Mouse (Mus musculus) kidney, embryonic 15.5 days (tissue): Measurements from ENCODE around the gene Ldb1. TPM values are rescaled to one million over a fixed set of nuclear protein-coding genes. Genes with fewer than 3 reads are reported as not detected.

Experiments
- ATAC-seq: fragments of 200-750 bp; cut with Nextera tagmentation; replicated peaks from 2 replicates; pipeline ENCODE4 v1.8.0; 2017; ENCODE audit warnings: moderate TSS enrichment; ENCODE audit not compliant: low FRiP score
- H3K27ac ChIP-seq: fragments of 300-500 bp; sonication (generic); 2 replicates; pipeline ENCODE4 v1.5.1; 2015; ENCODE audit warnings: mild to moderate bottlenecking, inconsistent platforms
- H3K27me3 ChIP-seq: fragments of 300-500 bp; sonication (generic); 2 replicates; pipeline ENCODE4 v1.6.1; 2015; ENCODE audit warnings: inconsistent platforms
- H3K36me3 ChIP-seq: fragments of 300-500 bp; sonication (generic); 2 replicates; pipeline ENCODE4 v1.6.1; 2015; ENCODE audit warnings: inconsistent platforms
- H3K4me1 ChIP-seq: fragments of 300-500 bp; sonication (generic); 2 replicates; pipeline ENCODE4 v1.6.1; 2015; ENCODE audit warnings: inconsistent platforms
- H3K4me2 ChIP-seq: fragments of 300-500 bp; sonication (generic); 2 replicates; pipeline ENCODE4 v1.6.1; 2015; ENCODE audit warnings: moderate library complexity, mild to moderate bottlenecking, inconsistent platforms
- H3K4me3 ChIP-seq: fragments of 300-500 bp; sonication (generic); replicated peaks from 2 replicates; pipeline ENCODE4 v1.5.1; 2015; ENCODE audit warnings: mild to moderate bottlenecking, inconsistent platforms
- H3K9ac ChIP-seq: fragments of 300-500 bp; sonication (generic); 2 replicates; pipeline ENCODE4 v1.6.1; 2015; ENCODE audit warnings: mild to moderate bottlenecking, inconsistent platforms
- H3K9me3 ChIP-seq: fragments of 300-500 bp; sonication (generic); replicated peaks from 2 replicates; pipeline ENCODE4 v1.6.1; 2016; ENCODE audit warnings: inconsistent platforms
- WGBS: fragments of 180-500 bp; shearing (Covaris S2); methylation state at CpG from one replicate; pipeline ENCODE4 v1.1.7; 2015; ENCODE audit warnings: mixed read lengths; 5-methylcytosine and 5-hydroxymethylcytosine counted together
- polyA plus RNA-seq: library from polyadenylated mRNA; unstranded; fragments of >200 nt; fragmentation: Nextera tagmentation; extraction: Ambion mirVana; gene quantifications from 2 replicates; pipeline ENCODE4 v1.2.1, GENCODE M21; 2015

Gene Ldb1
- polyA plus RNA-seq, 1 experiment from 2014 or later: 91.9 TPM

GRCm38 (mm10) chr19:46058466-46058865 is 13.5 kb upstream of the Ldb1 start:
- H3K36me3 ChIP-seq: peaks cover 23% of the 10 kb centered on the region
- no peak overlapping the region for H3K27ac ChIP-seq
- no peaks in the 10 kb centered on the region for H3K27me3 ChIP-seq
- H3K9ac ChIP-seq: no peak overlapping the region
- H3K4me1 ChIP-seq: peaks cover 22% of the 10 kb centered on the region
- 0 out of 2 replicates have a peak overlapping the region, but pooled peaks have one; percentile 93 for H3K4me3 ChIP-seq
- 92% methylated on average over 7 of the region's 7 CpGs for WGBS
- no peaks in the 10 kb centered on the region for H3K9me3 ChIP-seq
- no peak for ATAC-seq
- H3K4me2 ChIP-seq: peak overlapping the region; percentile 84

- Histone ChIP-seq H3K4me1 (peaks cover 22% of the 10 kb centered on the region), H3K27ac (peak overlapping the region; percentile 98), H3K4me3 (peak overlapping the region; percentile 93), H3K9me3 (no peaks in the 10 kb centered on the region), H3K27me3 (no peaks in the 10 kb centered on the region), H3K4me2 (peak overlapping the region; percentile 84), H3K36me3 (peaks cover 9% of the 10 kb centered on the region), H3K9ac (peak overlapping the region; percentile 76)
- ATAC-seq: peak; percentile 88
- under 1% methylated on average over 42 of the region's 42 CpGs for WGBS
These were observed 12.1 kb upstream of the Ldb1 start for GRCm38 (mm10) chr19:46056947-46057607.

- under 1% methylated on average over 52 of the region's 52 CpGs for WGBS
- peak overlapping the region; percentile 98 for H3K27ac ChIP-seq
- peak overlapping the region; percentile 76 for H3K9ac ChIP-seq
- H3K36me3 ChIP-seq: peaks cover 3% of the 10 kb centered on the region
- peak overlapping the region; percentile 84 for H3K4me2 ChIP-seq
- peak overlapping the region; percentile 93 for H3K4me3 ChIP-seq
- H3K4me1 ChIP-seq: peaks cover 22% of the 10 kb centered on the region
- ATAC-seq: peak; percentile 94
- no peaks in the 10 kb centered on the region for H3K27me3 ChIP-seq
- H3K9me3 ChIP-seq: no peaks in the 10 kb centered on the region
These were observed 11.5 kb upstream of the Ldb1 start for GRCm38 (mm10) chr19:46056388-46056946.

GRCm38 (mm10) chr19:46055752-46056387 is 10.9 kb upstream of the Ldb1 start:
- ATAC-seq: peak; percentile 76
- Histone ChIP-seq H3K36me3 (no peaks in the 10 kb centered on the region), H3K27ac (peak overlapping the region; percentile 98), H3K4me2 (peak overlapping the region; percentile 59), H3K9ac (peak overlapping the region; percentile 35), H3K9me3 (no peaks in the 10 kb centered on the region), H3K27me3 (no peaks in the 10 kb centered on the region), H3K4me1 (peaks cover 22% of the 10 kb centered on the region), H3K4me3 (peak overlapping the region; percentile 93)
- under 1% methylated on average over 11 of the region's 11 CpGs for WGBS

- Histone ChIP-seq H3K9ac (no peak overlapping the region), H3K27me3 (no peaks in the 10 kb centered on the region), H3K4me3 (no peak overlapping the region), H3K27ac (no peak overlapping the region), H3K4me1 (peaks cover 19% of the 10 kb centered on the region), H3K4me2 (no peak overlapping the region), H3K9me3 (no peaks in the 10 kb centered on the region), H3K36me3 (no peaks in the 10 kb centered on the region)
- WGBS: 68% methylated on average over 2 of the region's 2 CpGs
- no peak for ATAC-seq
These were observed 5.4 kb upstream of the Ldb1 start for GRCm38 (mm10) chr19:46050462-46050861.

- H3K4me1 ChIP-seq: peaks cover 22% of the 10 kb centered on the region
- H3K4me2 ChIP-seq: no peak overlapping the region
- H3K27me3 ChIP-seq: no peaks in the 10 kb centered on the region
- ATAC-seq: no peak
- no peak overlapping the region for H3K9ac ChIP-seq
- H3K27ac ChIP-seq: no peak overlapping the region
- no peak overlapping the region for H3K4me3 ChIP-seq
- no peaks in the 10 kb centered on the region for H3K9me3 ChIP-seq
- WGBS: 72% methylated on average over 4 of the region's 4 CpGs
- H3K36me3 ChIP-seq: no peaks in the 10 kb centered on the region
These were observed 4.1 kb upstream of the Ldb1 start for GRCm38 (mm10) chr19:46049129-46049528.

DNA sequence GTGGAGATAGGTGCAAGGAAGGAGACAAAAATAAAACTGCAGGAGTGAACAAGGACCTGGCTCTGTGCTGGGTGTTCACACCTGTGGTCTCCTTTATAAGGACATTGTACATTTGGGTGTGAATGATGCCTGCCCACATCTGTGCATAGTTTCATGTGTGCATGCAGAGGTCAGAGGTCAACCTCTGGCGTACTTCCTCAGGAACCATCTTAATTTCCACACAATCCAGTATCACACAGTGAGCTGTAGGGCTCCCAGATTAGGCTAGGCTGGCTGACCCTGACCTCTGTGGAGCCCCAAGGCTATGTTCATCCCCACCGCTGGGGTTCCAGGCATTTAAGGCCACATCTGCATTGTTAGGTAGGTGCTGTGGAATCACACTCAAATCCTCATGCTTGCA is 2.4 kb upstream of the Ldb1 start:
- no peak overlapping the region for H3K4me3 ChIP-seq
- H3K27ac ChIP-seq: peak overlapping the region; percentile 97
- no peaks in the 10 kb centered on the region for H3K36me3 ChIP-seq
- no peak overlapping the region for H3K9ac ChIP-seq
- H3K9me3 ChIP-seq: no peaks in the 10 kb centered on the region
- H3K4me1 ChIP-seq: peaks cover 39% of the 10 kb centered on the region
- H3K4me2 ChIP-seq: no peak overlapping the region
- H3K27me3 ChIP-seq: no peaks in the 10 kb centered on the region
- no peak for ATAC-seq
- 66% methylated on average over 2 of the region's 2 CpGs for WGBS

DNA sequence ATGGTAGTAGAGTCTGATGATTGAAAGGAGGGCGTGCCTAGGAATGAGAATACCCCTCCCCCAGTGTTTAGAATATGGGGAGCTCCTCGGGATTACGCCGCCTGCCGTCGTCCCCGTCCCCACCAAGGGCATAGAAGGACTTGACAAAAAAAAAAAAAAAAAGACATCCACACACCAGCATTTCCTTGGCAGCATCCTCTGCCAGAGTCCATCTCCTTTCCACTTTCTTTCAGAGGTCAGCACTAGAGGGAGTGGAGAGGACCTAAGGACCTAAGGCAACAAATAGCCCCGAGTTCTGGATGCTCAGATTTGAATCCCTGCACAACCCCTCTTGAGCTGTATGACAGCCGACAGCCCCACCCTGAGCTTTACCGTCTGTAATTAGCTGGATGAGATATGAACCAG is 1.6 kb upstream of the Ldb1 start:
- no peaks in the 10 kb centered on the region for H3K27me3 ChIP-seq
- H3K27ac ChIP-seq: peak overlapping the region; percentile 97
- H3K9me3 ChIP-seq: no peaks in the 10 kb centered on the region
- no peak overlapping the region for H3K9ac ChIP-seq
- ATAC-seq: no peak
- no peaks in the 10 kb centered on the region for H3K36me3 ChIP-seq
- peak overlapping the region; percentile 70 for H3K4me3 ChIP-seq
- H3K4me1 ChIP-seq: peaks cover 47% of the 10 kb centered on the region
- whole genome bisulfite sequencing: 8% methylated on average over 10 of the region's 10 CpGs
- H3K4me2 ChIP-seq: peak overlapping the region; percentile 82

DNA sequence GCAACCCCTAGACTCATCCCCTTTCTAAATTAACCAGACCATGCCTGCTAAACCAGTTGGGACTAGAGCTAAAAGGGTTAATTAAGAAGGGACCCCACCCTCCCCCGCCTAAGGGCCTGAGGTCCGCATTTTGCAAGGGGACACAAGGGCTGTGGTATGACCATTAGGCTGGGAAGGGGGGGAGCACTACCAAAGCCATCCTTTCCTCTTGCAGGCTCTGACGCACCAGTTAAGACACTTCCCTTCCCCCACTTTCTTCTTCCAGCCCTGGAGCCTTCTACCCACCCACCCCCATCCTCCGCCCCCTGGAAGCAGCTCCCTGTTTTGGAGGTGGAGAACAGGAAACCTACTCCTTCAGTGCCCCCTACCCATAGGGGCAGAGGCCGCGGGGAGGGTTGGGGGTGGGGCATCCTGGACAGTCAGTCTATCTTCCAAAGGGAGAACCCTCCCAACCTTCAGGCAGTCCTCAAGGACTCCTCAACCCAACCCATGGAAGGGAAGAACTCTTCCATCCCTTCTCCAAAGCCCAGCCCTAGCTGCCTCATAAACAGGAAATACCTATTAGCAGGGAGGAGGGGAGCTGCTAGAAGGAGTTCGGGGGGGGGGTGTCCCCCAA is 790 bp upstream of the Ldb1 start:
- H3K9me3 ChIP-seq: no peaks in the 10 kb centered on the region
- H3K27me3 ChIP-seq: no peaks in the 10 kb centered on the region
- peak overlapping the region; percentile 82 for H3K4me2 ChIP-seq
- WGBS: 2% methylated on average over 7 of the region's 7 CpGs
- H3K27ac ChIP-seq: peak overlapping the region; percentile 97
- ATAC-seq: peak; percentile 49
- peak overlapping the region; percentile 70 for H3K4me3 ChIP-seq
- peaks cover 55% of the 10 kb centered on the region for H3K4me1 ChIP-seq
- H3K36me3 ChIP-seq: no peaks in the 10 kb centered on the region
- H3K9ac ChIP-seq: peak overlapping the region; percentile 83

GRCm38 (mm10) chr19:46044271-46044992 is 582 bp downstream of the Ldb1 start, which contains the start of gene Pprc1:
Gene Pprc1 (plus strand): TSS chr19:46044886.
- Histone ChIP-seq H3K27ac (peak within 1 kb of the TSS; percentile 97), H3K9me3 (no peaks in the 10 kb centered on the region), H3K4me1 (peaks cover 68% of the 10 kb centered on the region), H3K4me2 (peak within 1 kb of the TSS; percentile 82), H3K36me3 (no peaks in the 10 kb centered on the region), H3K27me3 (no peaks in the 10 kb centered on the region), H3K4me3 (peak within 1 kb of the TSS; percentile 70), H3K9ac (peak within 1 kb of the TSS; percentile 83)
- ATAC-seq: peak; percentile 2
- 2% methylated on average over 34 of the region's 34 CpGs for WGBS

DNA sequence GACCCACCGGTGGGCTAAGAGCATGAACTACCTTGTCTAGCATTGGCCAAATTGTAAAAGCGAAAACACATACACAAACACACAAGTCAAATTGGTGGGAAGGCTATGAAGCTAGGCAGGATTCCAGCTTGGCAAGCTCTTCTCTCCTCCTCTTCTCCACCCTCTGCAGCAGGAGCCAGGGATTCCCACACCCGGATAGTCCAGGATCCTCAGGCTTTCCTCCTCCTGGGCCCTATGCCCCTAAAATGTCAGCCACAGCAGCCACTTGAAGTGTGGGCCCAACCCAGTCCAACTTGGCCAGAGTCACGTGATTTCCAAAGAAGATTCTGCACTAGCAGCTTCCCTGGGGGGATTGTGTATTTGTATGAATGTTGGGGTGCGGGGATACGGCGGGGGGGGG is 1.6 kb downstream of the Ldb1 start:
- Histone ChIP-seq H3K36me3 (no peaks in the 10 kb centered on the region), H3K9me3 (no peaks in the 10 kb centered on the region), H3K4me2 (peak overlapping the region; percentile 82), H3K27ac (peak overlapping the region; percentile 97), H3K9ac (peak overlapping the region; percentile 83), H3K27me3 (no peaks in the 10 kb centered on the region), H3K4me3 (peak overlapping the region; percentile 70), H3K4me1 (peaks cover 71% of the 10 kb centered on the region)
- no peak for ATAC-seq
- WGBS: 59% methylated on average over 7 of the region's 7 CpGs
